Mouse (Mus musculus): ENCODE results near the gene Xdh. TPM values are rescaled to one million over a fixed set of nuclear protein-coding genes. Genes with fewer than 3 reads are reported as not detected.

The Xdh gene
- polyA plus RNA-seq, 1 experiment = 0.55 TPM

DNA sequence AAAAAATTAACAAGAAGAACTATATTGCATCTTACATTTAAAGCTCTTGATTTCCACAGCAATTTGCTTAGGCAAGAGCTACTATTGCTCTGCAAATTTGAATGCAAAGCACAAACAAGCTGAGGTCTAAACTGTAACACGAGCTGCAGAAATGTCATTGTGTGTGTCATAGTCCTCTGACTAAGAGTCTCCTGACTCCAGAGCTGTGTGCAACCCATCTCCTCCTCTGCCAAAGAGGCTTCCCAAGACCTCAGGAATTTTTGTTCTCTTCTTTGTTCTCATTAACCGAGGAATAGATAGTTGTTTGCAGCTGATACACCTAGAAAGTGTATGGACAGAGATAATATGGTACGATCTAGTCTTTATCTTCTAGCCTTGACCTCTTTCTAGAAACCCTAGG, 8.2 kb downstream of the Xdh start:
- H3K4me3 ChIP-seq = no peak overlapping the region
- no peak overlapping the region for H3ac ChIP-seq (ENCODE audit: control insufficient read depth, insufficient read length)
- peak overlapping the region; percentile 85 for H3K4me2 ChIP-seq (ENCODE audit: low read depth)
- peak; percentile 52; the same call in 1 of the 2 replicates for TF ChIP-seq CEBPB (IDR thresholded peaks at IDR 0.05; ENCODE audit: insufficient read depth, poor library complexity, severe bottlenecking)
- no peak for TF ChIP-seq TCF3 (IDR thresholded peaks at IDR 0.05; ENCODE audit: insufficient read length, low read depth)
- no peaks in the 10 kb centered on the region for H3K36me3 ChIP-seq (ENCODE audit: control insufficient read depth, insufficient read depth)
- no peaks in the 10 kb centered on the region for H3K79me2 ChIP-seq (ENCODE audit: control insufficient read depth, insufficient read depth)
- H3K27me3 ChIP-seq (ENCODE audit: control insufficient read depth, insufficient read depth, insufficient read length) = no peaks in the 10 kb centered on the region

DNA sequence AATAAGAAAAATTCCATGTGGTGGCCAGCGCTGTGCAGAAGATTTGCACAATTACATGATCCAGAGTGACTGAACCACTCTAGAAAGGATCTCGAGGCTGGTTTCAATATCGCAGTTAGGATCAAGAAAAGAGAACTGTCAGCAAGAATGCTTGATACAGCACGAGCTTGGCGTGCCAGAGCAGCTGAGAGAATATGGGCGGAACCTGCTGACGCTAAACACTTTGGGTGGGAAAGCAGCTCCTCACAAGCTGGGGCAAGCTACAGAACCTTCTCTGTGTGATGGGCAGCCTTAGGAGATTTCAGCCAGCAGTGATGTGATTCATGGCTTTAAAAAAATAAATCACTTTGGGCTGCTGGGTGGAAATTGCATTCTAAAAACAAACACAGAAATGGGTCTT, 12.9 kb downstream of the Xdh start:
- no peaks in the 10 kb centered on the region for H3K27me3 ChIP-seq (ENCODE audit: control insufficient read depth, insufficient read depth, insufficient read length)
- H3K36me3 ChIP-seq (ENCODE audit: control insufficient read depth, insufficient read depth) = no peaks in the 10 kb centered on the region
- TF ChIP-seq REST (IDR thresholded peaks at IDR 0.05; ENCODE audit: insufficient read depth, insufficient read length) (no peak), POLR2A (IDR thresholded peaks at IDR 0.05; ENCODE audit: insufficient read length, low read depth) (no peak), SRF (IDR thresholded peaks at IDR 0.05; ENCODE audit: control insufficient read depth, insufficient read length, low read depth) (no peak), MYOG (IDR thresholded peaks at IDR 0.05; ENCODE audit: control insufficient read depth in 1 of 3, insufficient read depth in 1 of 3, insufficient read length in 2 of 3, low read depth in 2 of 3) (no peak), USF1 (IDR thresholded peaks at IDR 0.05; ENCODE audit: low read depth) (no peak), CEBPB (IDR thresholded peaks at IDR 0.05; ENCODE audit: insufficient read depth, poor library complexity, severe bottlenecking) (no peak), TCF3 (IDR thresholded peaks at IDR 0.05; ENCODE audit: insufficient read length, low read depth) (no peak), POLR2AphosphoS2 (IDR thresholded peaks at IDR 0.05; ENCODE audit: insufficient read length, low read depth) (no peak), MYOD1 (IDR thresholded peaks at IDR 0.05; ENCODE audit: control insufficient read depth in 1 of 3, insufficient read length in 2 of 3, low read depth in 2 of 3) (no peak), TCF12 (IDR thresholded peaks at IDR 0.05; ENCODE audit: insufficient read depth, poor library complexity, severe bottlenecking) (no peak), MAX (IDR thresholded peaks at IDR 0.05; ENCODE audit: low read depth) (no peak), E2F4 (IDR thresholded peaks at IDR 0.05; ENCODE audit: insufficient read depth) (no peak)
- no peak overlapping the region for H3K4me2 ChIP-seq (ENCODE audit: low read depth)
- no peaks in the 10 kb centered on the region for H3K79me2 ChIP-seq (ENCODE audit: control insufficient read depth, insufficient read depth)
- no peak overlapping the region for H3K4me3 ChIP-seq
- no peak overlapping the region for H3ac ChIP-seq (ENCODE audit: control insufficient read depth, insufficient read length)

DNA sequence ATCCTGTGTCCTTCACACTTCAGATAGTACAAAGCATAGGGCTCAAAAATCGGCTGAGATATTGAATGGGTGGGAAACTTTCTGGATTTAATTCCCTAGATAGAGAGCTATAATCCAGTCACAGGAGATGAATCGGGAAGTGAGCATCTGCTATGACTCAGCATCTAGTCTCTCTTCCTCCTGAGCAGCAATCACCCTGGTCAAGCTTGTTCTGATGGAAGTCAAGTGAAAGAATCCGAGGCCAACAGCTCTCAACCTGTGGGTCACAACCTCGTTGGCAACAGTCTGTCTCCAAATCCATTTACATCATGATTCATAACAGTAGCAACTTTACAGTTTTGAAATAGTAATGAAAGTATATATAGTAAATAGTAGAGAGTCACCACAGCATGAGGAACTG, 14.8 kb downstream of the Xdh start:
- Histone ChIP-seq H3K27me3 (ENCODE audit: control insufficient read depth, insufficient read depth, insufficient read length) (no peaks in the 10 kb centered on the region), H3K79me2 (ENCODE audit: control insufficient read depth, insufficient read depth) (no peaks in the 10 kb centered on the region), H3ac (ENCODE audit: control insufficient read depth, insufficient read length) (no peak overlapping the region), H3K4me2 (ENCODE audit: low read depth) (no peak overlapping the region), H3K4me3 (no peak overlapping the region), H3K36me3 (ENCODE audit: control insufficient read depth, insufficient read depth) (no peaks in the 10 kb centered on the region)
- TF ChIP-seq MYOG (IDR thresholded peaks at IDR 0.05; ENCODE audit: control insufficient read depth in 1 of 3, insufficient read depth in 1 of 3, insufficient read length in 2 of 3, low read depth in 2 of 3) (no peak), MAX (IDR thresholded peaks at IDR 0.05; ENCODE audit: low read depth) (no peak), MYOD1 (IDR thresholded peaks at IDR 0.05; ENCODE audit: control insufficient read depth in 1 of 3, insufficient read length in 2 of 3, low read depth in 2 of 3) (no peak), CEBPB (IDR thresholded peaks at IDR 0.05; ENCODE audit: insufficient read depth, poor library complexity, severe bottlenecking) (no peak), POLR2AphosphoS2 (IDR thresholded peaks at IDR 0.05; ENCODE audit: insufficient read length, low read depth) (no peak), SRF (IDR thresholded peaks at IDR 0.05; ENCODE audit: control insufficient read depth, insufficient read length, low read depth) (no peak), POLR2A (IDR thresholded peaks at IDR 0.05; ENCODE audit: insufficient read length, low read depth) (no peak), USF1 (IDR thresholded peaks at IDR 0.05; ENCODE audit: low read depth) (no peak)

DNA sequence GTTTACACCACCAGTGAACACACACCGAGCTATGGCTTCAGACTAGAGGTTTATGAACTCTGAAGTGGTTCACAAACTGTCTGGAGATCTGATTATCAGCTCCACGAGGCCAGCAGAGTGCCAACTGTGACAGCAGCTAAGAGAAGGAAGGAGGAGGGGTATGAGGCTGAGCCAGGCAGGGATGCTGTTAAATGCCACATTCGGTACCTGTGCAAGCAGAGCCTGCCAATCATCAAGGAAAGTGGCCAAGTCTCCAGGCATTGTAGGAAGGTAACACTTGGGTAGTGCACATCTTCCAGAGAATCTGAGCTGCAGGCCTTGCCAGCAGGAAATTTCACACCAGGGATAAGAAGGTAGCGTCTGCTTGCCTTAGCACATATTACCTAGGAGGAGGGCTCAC, 15.7 kb downstream of the Xdh start:
- H3K36me3 ChIP-seq (ENCODE audit: control insufficient read depth, insufficient read depth) = no peaks in the 10 kb centered on the region
- no peak overlapping the region for H3ac ChIP-seq (ENCODE audit: control insufficient read depth, insufficient read length)
- no peak overlapping the region for H3K4me3 ChIP-seq
- no peaks in the 10 kb centered on the region for H3K27me3 ChIP-seq (ENCODE audit: control insufficient read depth, insufficient read depth, insufficient read length)
- H3K4me2 ChIP-seq (ENCODE audit: low read depth) = no peak overlapping the region
- no peaks in the 10 kb centered on the region for H3K79me2 ChIP-seq (ENCODE audit: control insufficient read depth, insufficient read depth)
- TF ChIP-seq TCF3 (IDR thresholded peaks at IDR 0.05; ENCODE audit: insufficient read length, low read depth) (no peak), TCF12 (IDR thresholded peaks at IDR 0.05; ENCODE audit: insufficient read depth, poor library complexity, severe bottlenecking) (no peak), MYOG (IDR thresholded peaks at IDR 0.05; ENCODE audit: control insufficient read depth in 1 of 3, insufficient read depth in 1 of 3, insufficient read length in 2 of 3, low read depth in 2 of 3) (no peak), SRF (IDR thresholded peaks at IDR 0.05; ENCODE audit: control insufficient read depth, insufficient read length, low read depth) (no peak), REST (IDR thresholded peaks at IDR 0.05; ENCODE audit: insufficient read depth, insufficient read length) (no peak), E2F4 (IDR thresholded peaks at IDR 0.05; ENCODE audit: insufficient read depth) (no peak), POLR2A (IDR thresholded peaks at IDR 0.05; ENCODE audit: insufficient read length, low read depth) (no peak), USF1 (IDR thresholded peaks at IDR 0.05; ENCODE audit: low read depth) (no peak), POLR2AphosphoS2 (IDR thresholded peaks at IDR 0.05; ENCODE audit: insufficient read length, low read depth) (no peak), MYOD1 (IDR thresholded peaks at IDR 0.05; ENCODE audit: control insufficient read depth in 1 of 3, insufficient read length in 2 of 3, low read depth in 2 of 3) (no peak), MAX (IDR thresholded peaks at IDR 0.05; ENCODE audit: low read depth) (no peak), CEBPB (IDR thresholded peaks at IDR 0.05; ENCODE audit: insufficient read depth, poor library complexity, severe bottlenecking) (no peak)

DNA sequence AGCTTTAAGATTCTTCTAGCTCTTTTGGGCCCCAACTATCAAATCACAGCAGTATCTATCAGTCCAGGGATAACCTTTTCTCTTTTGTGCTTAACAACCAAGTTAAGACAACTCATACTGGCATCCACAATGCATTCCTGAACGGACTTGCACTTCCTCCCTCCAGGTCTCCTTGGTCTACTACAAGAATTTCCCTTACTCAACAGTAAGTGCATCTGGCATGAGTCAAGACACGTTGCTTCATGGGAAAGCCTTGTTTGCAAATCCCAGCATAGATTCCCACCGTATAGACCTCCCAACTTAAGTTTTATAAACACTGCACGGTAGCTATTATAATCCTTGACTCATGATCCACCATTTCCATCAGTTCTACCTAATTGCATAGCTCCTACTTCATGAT, 16.4 kb downstream of the Xdh start:
- H3K4me2 ChIP-seq (ENCODE audit: low read depth) = no peak overlapping the region
- H3K79me2 ChIP-seq (ENCODE audit: control insufficient read depth, insufficient read depth) = no peaks in the 10 kb centered on the region
- H3ac ChIP-seq (ENCODE audit: control insufficient read depth, insufficient read length) = no peak overlapping the region
- no peak for TF ChIP-seq E2F4 (IDR thresholded peaks at IDR 0.05; ENCODE audit: insufficient read depth)
- TF ChIP-seq SRF (IDR thresholded peaks at IDR 0.05; ENCODE audit: control insufficient read depth, insufficient read length, low read depth) = no peak
- no peak for TF ChIP-seq POLR2AphosphoS2 (IDR thresholded peaks at IDR 0.05; ENCODE audit: insufficient read length, low read depth)
- no peak for TF ChIP-seq USF1 (IDR thresholded peaks at IDR 0.05; ENCODE audit: low read depth)
- no peak for TF ChIP-seq REST (IDR thresholded peaks at IDR 0.05; ENCODE audit: insufficient read depth, insufficient read length)
- no peak for TF ChIP-seq MAX (IDR thresholded peaks at IDR 0.05; ENCODE audit: low read depth)
- no peak for TF ChIP-seq POLR2A (IDR thresholded peaks at IDR 0.05; ENCODE audit: insufficient read length, low read depth)
- TF ChIP-seq CEBPB (IDR thresholded peaks at IDR 0.05; ENCODE audit: insufficient read depth, poor library complexity, severe bottlenecking) = no peak
- TF ChIP-seq TCF12 (IDR thresholded peaks at IDR 0.05; ENCODE audit: insufficient read depth, poor library complexity, severe bottlenecking) = no peak
- no peak for TF ChIP-seq MYOG (IDR thresholded peaks at IDR 0.05; ENCODE audit: control insufficient read depth in 1 of 3, insufficient read depth in 1 of 3, insufficient read length in 2 of 3, low read depth in 2 of 3)
- TF ChIP-seq TCF3 (IDR thresholded peaks at IDR 0.05; ENCODE audit: insufficient read length, low read depth) = no peak
- no peak for TF ChIP-seq MYOD1 (IDR thresholded peaks at IDR 0.05; ENCODE audit: control insufficient read depth in 1 of 3, insufficient read length in 2 of 3, low read depth in 2 of 3)
- H3K27me3 ChIP-seq (ENCODE audit: control insufficient read depth, insufficient read depth, insufficient read length) = no peaks in the 10 kb centered on the region
- no peaks in the 10 kb centered on the region for H3K36me3 ChIP-seq (ENCODE audit: control insufficient read depth, insufficient read depth)
- no peak overlapping the region for H3K4me3 ChIP-seq
